Mouse (Mus musculus) heart, adult 2 months (tissue): ENCODE data around the gene Slc4a11. TPM values are rescaled to one million over a fixed set of nuclear protein-coding genes. Genes with fewer than 3 reads are reported as not detected.

Experiments used
- DNase-seq, 2 experiments: peaks; one replicate each; pipeline ENCODE4 v3.0.0; 2021
- H3K27ac ChIP-seq: fragments of 200-600 bp; 2 replicates; pipeline ENCODE4 v1.8.1; 2022
- H3K27me3 ChIP-seq: fragments of 200-500 bp; 2 replicates; pipeline ENCODE4 v1.6.1; 2012; ENCODE audit warnings: mild to moderate bottlenecking, low read length, inconsistent platforms, mixed read lengths; ENCODE audit not compliant: control insufficient read depth, insufficient read depth
- H3K36me3 ChIP-seq: fragments of 200-500 bp; 2 replicates; pipeline ENCODE4 v1.6.1; 2012; ENCODE audit warnings: low read length, inconsistent platforms; ENCODE audit not compliant: control insufficient read depth, insufficient read depth
- H3K4me1 ChIP-seq: fragments of 200-500 bp; 2 replicates; pipeline ENCODE4 v1.6.1; 2011; ENCODE audit warnings: low read length; ENCODE audit not compliant: control insufficient read depth, insufficient read depth
- H3K4me3 ChIP-seq: fragments of 200-600 bp; 2 replicates; pipeline ENCODE4 v1.8.1; 2022
- H3K79me2 ChIP-seq: fragments of 200-500 bp; replicated peaks from 2 replicates; pipeline ENCODE4 v1.6.1; 2012; ENCODE audit warnings: mild to moderate bottlenecking, inconsistent platforms, low read length, moderate library complexity, mixed read lengths; ENCODE audit not compliant: control insufficient read depth, insufficient read depth
- H3K9ac ChIP-seq: fragments of 200-500 bp; 2 replicates; pipeline ENCODE4 v1.6.1; 2012; ENCODE audit warnings: low read depth, mild to moderate bottlenecking, control low read depth, inconsistent platforms, low read length, mixed read lengths
- CTCF ChIP-seq: fragments of 200-600 bp; IDR thresholded peaks from 2 replicates; pipeline ENCODE4 v1.8.1; 2022; ENCODE audit warnings: antibody characterized with exemption, mild to moderate bottlenecking, moderate library complexity
- EP300 ChIP-seq: fragments of 200-500 bp; IDR thresholded peaks from 2 replicates; pipeline ENCODE4 v1.6.1; 2011; ENCODE audit warnings: low read depth, low read length, control low read depth; ENCODE audit not compliant: insufficient read depth
- POLR2A ChIP-seq: fragments of 200-500 bp; IDR thresholded peaks from 2 replicates; pipeline ENCODE4 v1.6.1; 2011; ENCODE audit warnings: mild to moderate bottlenecking, low read depth, low read length, control low read depth; ENCODE audit not compliant: insufficient read depth
- WGBS: fragments of 180-500 bp; shearing (Covaris S2); methylation state at CpG from one replicate; pipeline ENCODE4 v1.1.7; 2018; 5-methylcytosine and 5-hydroxymethylcytosine counted together
- intact Hi-C: fragments of 180-260 bp; cut with DNase I; formaldehyde crosslinking; loops from one replicate; pipeline ENCODE4 v1.15.1; 2025
- polyA plus RNA-seq: library from polyadenylated mRNA; depleted of rRNA; stranded (reverse); fragments of >200 nt; gene quantifications from 2 replicates; pipeline ENCODE4 v1.2.3, GENCODE M21; 2012
- total RNA-seq, 2 experiments: library from RNA; stranded (reverse); gene quantifications; 2 replicates each; pipeline ENCODE4 v1.2.3; 2021

Gene Slc4a11
- total and polyA plus RNA-seq, 3 experiments: 0.10 to 0.37 (median 0.14) TPM

DNA sequence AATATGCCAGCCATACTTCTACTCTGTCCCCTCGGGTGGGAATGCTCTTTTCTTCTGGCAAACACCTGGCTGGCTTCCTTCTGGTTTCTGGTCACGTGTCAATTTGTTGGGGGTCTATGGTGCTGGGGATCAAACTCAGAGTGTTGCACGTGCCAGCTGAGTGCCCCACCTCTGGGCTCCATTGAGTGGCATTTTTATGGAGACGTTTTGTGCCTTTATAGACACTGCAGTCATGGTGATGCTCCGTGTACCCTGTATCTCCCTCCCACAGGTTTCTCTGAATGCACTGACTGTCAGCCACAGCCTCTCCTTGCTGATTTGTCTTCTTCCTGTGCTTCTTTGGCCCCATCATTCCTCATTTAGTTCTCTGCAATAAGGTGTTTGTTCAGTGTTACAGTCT, 34.5 kb upstream of the Slc4a11 start:
- intact Hi-C loops: no loop called here
- no peaks in the 10 kb centered on the region for H3K79me2 ChIP-seq
- H3K4me1 ChIP-seq: peaks cover 2% of the 10 kb centered on the region; the same call in 1 of the 2 replicates
- H3K36me3 ChIP-seq: peaks cover 12% of the 10 kb centered on the region
- no peak overlapping the region for H3K27ac ChIP-seq
- 77% methylated on average over 5 of the region's 5 CpGs for WGBS
- no peak for DNase-seq
- H3K9ac ChIP-seq: no peak overlapping the region
- H3K27me3 ChIP-seq: no peaks in the 10 kb centered on the region
- no peak for TF ChIP-seq POLR2A
- no peak for TF ChIP-seq CTCF
- no peak for TF ChIP-seq EP300
- no peak overlapping the region for H3K4me3 ChIP-seq

DNA sequence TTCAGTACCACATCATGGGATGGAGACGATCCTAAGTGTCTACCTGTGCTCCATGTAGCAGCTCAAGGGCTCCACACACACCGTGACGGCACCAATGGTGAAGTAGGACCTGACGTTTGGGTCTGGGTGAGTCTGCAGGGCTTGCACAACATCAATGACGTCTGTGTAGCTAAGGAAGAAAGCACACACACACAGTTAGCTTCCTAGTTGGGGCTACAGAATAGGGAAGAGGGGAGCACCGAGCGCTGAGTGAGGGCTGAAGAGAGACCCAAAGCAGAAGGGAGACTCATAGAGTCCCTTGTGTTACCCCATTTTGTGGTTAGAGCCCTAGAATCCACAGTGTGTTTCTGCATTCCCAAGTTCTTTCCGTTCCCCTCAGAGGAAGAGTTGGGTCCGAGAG, 33.4 kb upstream of the Slc4a11 start:
- TF ChIP-seq EP300 (no peak), CTCF (no peak), POLR2A (no peak)
- intact Hi-C loops: no loop called here
- Histone ChIP-seq H3K4me1 (peaks cover 2% of the 10 kb centered on the region; the same call in 1 of the 2 replicates), H3K4me3 (no peak overlapping the region), H3K27me3 (no peaks in the 10 kb centered on the region), H3K27ac (no peak overlapping the region), H3K36me3 (peaks cover 12% of the 10 kb centered on the region), H3K9ac (no peak overlapping the region), H3K79me2 (no peaks in the 10 kb centered on the region)
- DNase-seq: peak in 1 of 2 experiments; percentile 9
- WGBS: 86% methylated on average over 9 of the region's 9 CpGs

DNA sequence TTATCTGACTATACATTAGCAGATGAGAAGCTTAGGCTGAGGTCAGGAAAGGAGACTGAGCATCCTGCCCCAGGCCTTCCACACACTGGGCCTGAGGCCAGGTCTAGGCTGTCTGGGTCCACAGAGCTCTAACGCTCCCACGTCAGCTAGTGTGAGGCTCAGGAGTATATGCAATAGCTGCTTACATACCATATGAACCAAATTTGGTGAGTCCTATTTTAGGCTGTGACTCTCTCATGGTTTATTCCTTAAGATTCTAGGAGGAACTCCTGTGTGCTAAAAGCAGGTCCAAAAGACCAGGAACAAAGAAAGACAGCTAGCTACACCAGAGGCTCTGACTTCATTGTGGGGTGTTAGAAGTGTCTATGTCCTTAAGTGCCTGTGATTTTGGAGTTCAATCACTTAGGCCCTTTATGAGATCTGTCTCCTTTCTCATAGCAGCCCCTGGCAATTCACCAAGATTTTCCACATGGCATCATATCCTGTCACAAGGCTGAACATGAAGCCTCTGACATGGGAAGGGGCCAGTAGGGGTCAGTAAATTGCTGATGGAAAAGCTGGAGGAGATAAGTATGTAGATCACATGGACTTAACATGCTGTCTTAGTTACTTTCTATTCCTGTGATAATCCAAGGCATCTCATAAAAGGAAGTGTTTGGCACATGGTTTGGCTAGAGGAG, 31.7 kb upstream of the Slc4a11 start:
- Histone ChIP-seq H3K79me2 (no peaks in the 10 kb centered on the region), H3K27me3 (no peaks in the 10 kb centered on the region), H3K27ac (no peak overlapping the region), H3K36me3 (peaks cover 12% of the 10 kb centered on the region), H3K4me1 (peaks cover 2% of the 10 kb centered on the region; the same call in 1 of the 2 replicates), H3K4me3 (no peak overlapping the region), H3K9ac (no peak overlapping the region)
- 56% methylated on average over 2 of the region's 2 CpGs for WGBS
- TF ChIP-seq EP300 (no peak), POLR2A (no peak), CTCF (no peak)
- intact Hi-C loops: no loop called here
- DNase-seq: no peak

DNA sequence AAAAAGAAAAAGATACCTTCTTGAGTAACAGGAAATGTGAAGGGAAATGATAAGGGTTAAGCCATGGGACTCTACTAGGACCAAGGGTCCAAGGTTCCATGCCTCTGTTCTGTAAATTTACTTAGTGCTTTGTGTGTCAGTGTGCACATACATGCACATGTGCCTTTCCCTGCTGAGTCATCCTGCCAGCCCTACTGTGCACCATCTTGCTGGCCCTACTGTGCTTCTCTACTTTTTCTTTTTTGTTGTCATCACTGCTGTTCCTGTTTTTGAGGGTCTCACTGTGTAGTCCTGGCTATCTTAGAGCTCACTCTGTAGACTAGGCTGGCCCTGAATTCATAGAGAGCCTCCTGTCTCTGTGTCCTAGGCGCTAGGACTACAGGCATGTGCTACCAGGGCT, 30.4 kb upstream of the Slc4a11 start:
- H3K27ac ChIP-seq: no peak overlapping the region
- no peak overlapping the region for H3K4me3 ChIP-seq
- H3K4me1 ChIP-seq: peaks cover 2% of the 10 kb centered on the region; the same call in 1 of the 2 replicates
- TF ChIP-seq CTCF (no peak), POLR2A (no peak), EP300 (no peak)
- no peak for DNase-seq
- H3K27me3 ChIP-seq: no peaks in the 10 kb centered on the region
- H3K79me2 ChIP-seq: no peaks in the 10 kb centered on the region
- H3K9ac ChIP-seq: no peak overlapping the region
- WGBS: 68% methylated on average over 1 of the region's 1 CpGs
- H3K36me3 ChIP-seq: peaks cover 9% of the 10 kb centered on the region
- intact Hi-C loops: no loop called here

DNA sequence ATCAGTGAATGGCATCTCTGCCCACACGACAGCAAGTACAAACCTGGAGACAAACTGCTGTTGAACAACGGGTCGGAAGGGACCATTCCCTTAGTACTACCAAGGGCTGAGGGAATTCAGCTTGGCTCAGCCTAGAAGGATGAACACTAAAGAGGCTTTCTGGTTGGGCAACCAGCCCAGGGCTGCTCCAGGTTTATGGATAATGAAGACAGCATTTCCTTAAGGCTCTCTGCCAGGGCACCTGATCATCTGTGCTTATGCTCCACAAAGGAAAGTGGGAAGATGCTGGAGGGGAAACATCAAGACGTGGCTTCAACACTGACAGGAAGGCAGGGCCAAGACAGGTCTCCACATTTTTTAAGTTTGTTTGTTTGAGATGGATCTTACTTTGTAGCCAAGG, 27.1 kb upstream of the Slc4a11 start:
- H3K4me3 ChIP-seq: no peak overlapping the region
- no peaks in the 10 kb centered on the region for H3K79me2 ChIP-seq
- WGBS: 74% methylated on average over 4 of the region's 4 CpGs
- peaks cover 6% of the 10 kb centered on the region for H3K36me3 ChIP-seq
- H3K9ac ChIP-seq: no peak overlapping the region
- H3K27ac ChIP-seq: no peak overlapping the region
- intact Hi-C loops: no loop called here
- no peak for DNase-seq
- no peak for TF ChIP-seq CTCF
- no peak for TF ChIP-seq EP300
- no peak for TF ChIP-seq POLR2A
- H3K27me3 ChIP-seq: no peaks in the 10 kb centered on the region
- peaks cover 2% of the 10 kb centered on the region; the same call in 1 of the 2 replicates for H3K4me1 ChIP-seq

DNA sequence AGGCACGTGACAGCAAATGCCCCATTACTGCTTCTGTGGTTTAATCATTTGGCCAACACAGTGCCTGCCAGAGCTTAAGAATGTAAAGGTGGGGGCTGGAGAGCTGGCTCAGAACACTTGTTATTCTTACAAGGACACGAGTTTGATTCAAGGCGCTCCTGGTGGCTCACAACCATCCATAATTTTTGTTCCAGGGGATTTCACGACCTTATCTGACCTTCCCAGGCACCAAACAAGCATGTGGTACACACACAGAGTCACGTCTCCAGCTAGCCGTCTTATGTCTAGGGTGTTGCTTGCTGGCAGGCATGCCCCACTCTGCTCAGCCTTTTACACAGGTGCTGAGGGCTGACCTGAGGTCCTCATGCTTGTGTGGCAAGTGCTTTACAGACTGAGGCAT, 20.6 kb upstream of the Slc4a11 start:
- H3K36me3 ChIP-seq: peaks cover 2% of the 10 kb centered on the region
- intact Hi-C loops: no loop called here

More for the DNA sequence above, 20.6 kb upstream of the Slc4a11 start:
- Histone ChIP-seq H3K9ac (no peak overlapping the region), H3K4me3 (no peak overlapping the region), H3K27me3 (no peaks in the 10 kb centered on the region), H3K4me1 (no peaks in the 10 kb centered on the region), H3K79me2 (no peaks in the 10 kb centered on the region), H3K27ac (no peak overlapping the region)
- TF ChIP-seq CTCF: no peak
- TF ChIP-seq POLR2A: no peak
- TF ChIP-seq EP300: no peak
- no peak for DNase-seq
- 58% methylated on average over 6 of the region's 6 CpGs for WGBS
